Mouse (Mus musculus): Measurements from ENCODE around the gene Tmed2. TPM values are rescaled to one million over a fixed set of nuclear protein-coding genes. Genes with fewer than 3 reads are reported as not detected.
"Not testable (repeated sequence)": the region's sequence is repeated elsewhere in the genome, so short reads cannot be mapped to it uniquely, and the experiment has no call there.

Tmed2 gene
- total RNA-seq, 2 experiments from 2014 or later = 158 to 163 TPM

- DNase-seq = no peak
Measured at GRCm38 (mm10) chr5:124528351-124528750, 12.1 kb upstream of the Tmed2 start.

GRCm38 (mm10) chr5:124528791-124529190 is 11.7 kb upstream of the Tmed2 start:
- peak; percentile 43 for DNase-seq

GRCm38 (mm10) chr5:124529191-124529651 is 11.3 kb upstream of the Tmed2 start:
- no peak for DNase-seq

- no peak for DNase-seq
Measured at GRCm38 (mm10) chr5:124529697-124530096, 10.8 kb upstream of the Tmed2 start.

GRCm38 (mm10) chr5:124530655-124531582 is 9.6 kb upstream of the Tmed2 start, which contains the start of gene Rilpl1:
TSS of gene Rilpl1 (minus strand) at chr5:124531391.
- DNase-seq = peak; percentile 85

- no peak for DNase-seq
Measured at GRCm38 (mm10) chr5:124531583-124531930, 8.9 kb upstream of the Tmed2 start.

- DNase-seq = no peak
Measured at GRCm38 (mm10) chr5:124532451-124532850, 8.0 kb upstream of the Tmed2 start.

- no peak for DNase-seq
Measured at GRCm38 (mm10) chr5:124535016-124535415, 5.5 kb upstream of the Tmed2 start.

- DNase-seq = peak; percentile 37
Measured at GRCm38 (mm10) chr5:124536776-124537175, 3.7 kb upstream of the Tmed2 start.

- DNase-seq = no peak
Measured at GRCm38 (mm10) chr5:124538813-124539792, 1.4 kb upstream of the Tmed2 start.

- DNase-seq = no peak
Measured at GRCm38 (mm10) chr5:124539905-124540304, 590 bp upstream of the Tmed2 start.

- peak; percentile 79 for DNase-seq
Measured at GRCm38 (mm10) chr5:124540905-124541601, 558 bp downstream of the Tmed2 start.

GRCm38 (mm10) chr5:124541602-124541973 is 1.1 kb downstream of the Tmed2 start:
- DNase-seq = no peak

- DNase-seq = not testable (repeated sequence)
Measured at GRCm38 (mm10) chr5:124550737-124551136, 10.2 kb downstream of the Tmed2 start.

GRCm38 (mm10) chr5:124551349-124552093 is 11.0 kb downstream of the Tmed2 start:
- not testable (repeated sequence) for DNase-seq

GRCm38 (mm10) chr5:124552094-124552472 is 11.6 kb downstream of the Tmed2 start:
- DNase-seq = no peak

- DNase-seq = peak; percentile 88
Measured at GRCm38 (mm10) chr5:124552558-124553307, 12.2 kb downstream of the Tmed2 start, which contains the start of gene Ddx55. TSS of gene Ddx55 (plus strand) at chr5:124552864.

GRCm38 (mm10) chr5:124553607-124554006 is 13.1 kb downstream of the Tmed2 start:
- no peak for DNase-seq

- no peak for DNase-seq
Measured at GRCm38 (mm10) chr5:124555145-124555544, 14.7 kb downstream of the Tmed2 start.

GRCm38 (mm10) chr5:124571068-124571467 is 30.6 kb downstream of the Tmed2 start:
- no peak for DNase-seq
